In the genomic region with DNA sequence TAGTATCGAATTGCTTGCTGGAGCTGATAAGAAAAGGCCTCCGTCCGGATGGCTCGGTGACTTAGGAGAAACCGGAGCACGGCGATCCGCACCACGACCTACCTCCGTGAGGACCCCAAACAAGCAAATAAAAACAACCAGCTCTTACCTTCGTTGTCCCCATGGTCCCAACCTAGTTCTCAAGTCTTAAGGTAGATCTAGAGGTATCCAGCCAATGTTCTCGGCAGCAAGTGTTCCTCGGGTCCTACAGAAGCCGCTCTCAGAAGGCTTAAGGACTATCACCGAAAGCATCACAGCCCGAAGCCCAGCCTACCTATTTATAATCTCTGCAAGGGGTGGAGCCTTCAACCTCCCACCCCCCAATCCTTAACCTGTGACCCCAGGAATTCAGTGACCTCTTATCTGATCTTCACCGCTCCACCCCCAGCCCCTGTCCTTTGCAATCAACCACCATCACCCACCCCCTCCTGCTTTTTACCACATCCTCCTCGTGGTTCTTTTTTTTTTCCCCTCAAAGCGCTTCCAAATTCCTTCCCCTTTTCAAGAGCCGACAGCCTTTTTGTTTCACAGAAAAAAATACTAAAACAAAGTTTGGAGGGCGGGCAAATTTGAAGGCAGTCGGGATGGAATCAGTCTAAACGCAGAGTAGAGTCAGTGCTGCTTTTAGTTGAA, we compare ENCODE assay signal across 8 mouse cellular contexts. TPM values are rescaled to one million over a fixed set of nuclear protein-coding genes. Genes with fewer than 3 reads are reported as not detected.
DNase-seq lines count a peak whose midpoint lies in the region; ATAC-seq lines count a peak whose summit lies in the region.

No protein-coding gene starts in this region.

- H3K4me3 ChIP-seq in embryonic facial prominence, embryonic 10.5 days: peak overlapping the region; percentile 61

- H3K4me1 ChIP-seq in embryonic facial prominence, embryonic 10.5 days: peaks cover 25% of the 10 kb centered on the region

- peak; percentile 88 for DNase-seq in CD4-positive, CD25-positive, alpha-beta regulatory T cell, adult 2 months (ENCODE audit: low read depth, low spot score)
- DNase-seq in WW6 (ENCODE audit: low read depth, low spot score): peak; percentile 87
- peak; percentile 66 for DNase-seq in embryonic facial prominence, embryonic 10.5 days (ENCODE audit: low spot score)
- DNase-seq in layer of hippocampus, postnatal 36 days: peak; percentile 64 to 68
- peak; percentile 9 for DNase-seq in lung, postnatal 25 days (ENCODE audit: low spot score)
- peak; percentile 36 for DNase-seq in right cerebral cortex, postnatal 14 days
- DNase-seq in ovary, postnatal 10 days (ENCODE audit: low spot score): no peak

- 1% methylated on average over 23 of the region's 23 CpGs for WGBS in embryonic facial prominence, embryonic 10.5 days

- ATAC-seq in hematopoietic stem cell, adult 5-6 weeks (replicated peaks in 1 of 2; ENCODE audit: insufficient read depth in 1 of 2, low FRiP score in 2 of 2, low TSS enrichment in 1 of 2, low read depth in 1 of 2, poor library complexity in 2 of 2, severe bottlenecking in 2 of 2): peak; percentile 85 to 90

- no peak overlapping the region; the same call in 1 of the 2 replicates for H3K27ac ChIP-seq in embryonic facial prominence, embryonic 10.5 days (replicated peaks)

- no peaks in the 10 kb centered on the region for H3K9me3 ChIP-seq in embryonic facial prominence, embryonic 10.5 days

- H3K27me3 ChIP-seq in embryonic facial prominence, embryonic 10.5 days (replicated peaks; ENCODE audit: low read depth, poor library complexity, severe bottlenecking): peaks cover 57% of the 10 kb centered on the region

- H3K36me3 ChIP-seq in embryonic facial prominence, embryonic 10.5 days (replicated peaks): no peaks in the 10 kb centered on the region

RNA-seq across cellular contexts. Expression of gene Nanog, which starts 35.1 kb away (rescaled TPM):
- polyA plus RNA-seq in embryonic facial prominence, embryonic 10.5 days (2016; fragmentation: Nextera tagmentation; extraction: Ambion mirVana): 0.26 TPM in 1 of 2 replicates, not detected in the other
- total RNA-seq in hematopoietic stem cell, adult 5-6 weeks (2017): not detected in 2 replicates
- not detected for total RNA-seq in layer of hippocampus, postnatal 36 days (2021)

RNA-seq across cellular contexts. Expression of gene Slc2a3, which starts 59.1 kb away (rescaled TPM):
- polyA plus RNA-seq in embryonic facial prominence, embryonic 10.5 days (2016; fragmentation: Nextera tagmentation; extraction: Ambion mirVana): 55.4 and 68.4 TPM in 2 replicates
- total RNA-seq in hematopoietic stem cell, adult 5-6 weeks (2017): 64.6 and 82.1 TPM in 2 replicates
- total RNA-seq in layer of hippocampus, postnatal 36 days (2021): 100 to 1,000 TPM; 110 to 121 TPM
